Mouse (Mus musculus) embryonic fibroblast, embryonic 13.5 days (primary cell): ENCODE data around the gene Pdgfb. TPM values are rescaled to one million over a fixed set of nuclear protein-coding genes. Genes with fewer than 3 reads are reported as not detected.

Experiments
- H3K27ac ChIP-seq: 2 replicates; pipeline ENCODE4 v1.5.1; 2012; ENCODE audit warnings: low read length, control low read depth, inconsistent platforms; ENCODE audit not compliant: insufficient read depth
- H3K4me1 ChIP-seq: 2 replicates; pipeline ENCODE4 v1.6.1; 2011; ENCODE audit warnings: low read length; ENCODE audit not compliant: control insufficient read depth, insufficient read depth
- H3K4me3 ChIP-seq: 2 replicates; pipeline ENCODE4 v1.5.1; 2011; ENCODE audit warnings: mild to moderate bottlenecking, control low read depth, low read length; ENCODE audit not compliant: insufficient read depth
- CTCF ChIP-seq: IDR thresholded peaks from 2 replicates; pipeline ENCODE4 v1.5.1; 2011; ENCODE audit warnings: mild to moderate bottlenecking, control low read depth, low read length, moderate library complexity, borderline replicate concordance; ENCODE audit not compliant: insufficient read depth
- POLR2A ChIP-seq: IDR thresholded peaks from 2 replicates; pipeline ENCODE4 v1.6.1; 2011; ENCODE audit warnings: low read depth, mild to moderate bottlenecking, control low read depth, low read length, moderate library complexity
- polyA plus RNA-seq: library from polyadenylated mRNA; stranded (reverse); fragments of >200 nt; gene quantifications from 2 replicates; pipeline ENCODE4 v1.2.4, GENCODE M21; 2011; ENCODE audit warnings: low read depth; ENCODE audit not compliant: missing spikeins, insufficient read length

Pdgfb gene
- polyA plus RNA-seq, 1 experiment: 1.0 TPM

DNA sequence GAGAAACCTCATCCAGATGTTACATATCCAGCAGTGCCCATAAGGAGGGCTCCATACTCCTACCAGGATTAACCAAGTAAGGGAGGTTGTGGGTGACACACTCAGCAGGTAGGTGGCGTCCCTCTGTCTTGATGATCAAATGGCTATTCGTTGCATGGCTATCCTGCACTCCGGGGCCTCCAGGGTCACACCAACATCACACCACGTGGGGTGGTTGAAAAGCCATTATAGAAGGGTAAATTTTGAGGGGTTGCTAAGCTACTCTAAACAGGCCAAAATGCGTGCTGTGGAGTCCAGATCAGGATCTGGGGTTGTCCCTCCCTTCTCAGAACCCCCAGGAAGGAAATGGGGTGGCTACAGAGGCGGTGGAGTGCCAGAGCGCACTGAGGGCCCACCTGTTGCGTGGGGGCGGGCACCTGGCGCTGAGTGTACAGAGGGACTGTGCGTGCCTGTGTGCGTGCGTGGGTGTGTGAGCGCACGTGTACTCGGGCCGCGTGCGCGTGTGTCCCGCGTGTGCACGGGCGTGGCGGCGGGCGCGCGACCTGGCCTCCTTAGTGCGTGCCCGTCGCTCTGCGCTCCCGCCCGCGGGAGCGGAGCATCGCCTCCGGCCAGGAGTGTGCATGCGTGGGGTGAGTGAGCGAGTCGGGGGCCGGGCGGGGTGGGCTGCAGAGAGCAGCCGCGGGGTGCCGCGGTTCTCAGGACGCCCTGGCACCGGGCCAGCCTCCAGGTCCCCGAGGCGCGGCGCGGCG, 2.8 kb downstream of the Pdgfb start:
- Histone ChIP-seq H3K4me3 (0 out of 2 replicates have a peak overlapping the region, but pooled peaks have one; percentile 12), H3K4me1 (no peaks in the 10 kb centered on the region), H3K27ac (no peak overlapping the region)
- TF ChIP-seq POLR2A: no peak
- peak; percentile 29; the same call in 1 of the 2 replicates for TF ChIP-seq CTCF

- Histone ChIP-seq H3K4me1 (no peaks in the 10 kb centered on the region), H3K4me3 (no peak overlapping the region), H3K27ac (no peak overlapping the region)
- TF ChIP-seq CTCF (no peak), POLR2A (no peak)
Observed at GRCm38 (mm10) chr15:80011194-80011593, 3.6 kb downstream of the Pdgfb start.

DNA sequence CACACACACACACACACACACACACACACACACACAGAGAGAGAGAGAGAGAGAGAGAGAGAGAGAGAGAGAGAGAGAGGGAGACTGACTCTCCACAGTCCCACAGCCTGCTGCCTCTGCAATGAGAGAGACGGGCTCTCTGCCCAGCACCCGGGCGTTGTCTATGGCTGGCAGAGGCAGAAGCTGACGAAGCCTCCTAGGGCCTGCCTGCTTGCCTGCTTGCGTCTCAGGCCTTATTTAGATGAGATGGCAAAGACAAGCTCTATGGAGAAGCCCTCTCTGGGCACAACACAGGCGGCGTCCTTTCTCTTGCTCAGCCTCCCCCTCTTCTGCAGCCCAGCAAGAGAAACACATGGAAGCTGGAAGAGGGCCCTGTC, 4.6 kb downstream of the Pdgfb start:
- no peak overlapping the region for H3K4me3 ChIP-seq

GRCm38 (mm10) chr15:80009421-80010181, 5.2 kb downstream of the Pdgfb start:
- TF ChIP-seq POLR2A: no peak
- H3K27ac ChIP-seq: no peak overlapping the region
- H3K4me3 ChIP-seq: no peak overlapping the region
- no peaks in the 10 kb centered on the region for H3K4me1 ChIP-seq

More for the DNA sequence above, 4.6 kb downstream of the Pdgfb start:
- TF ChIP-seq CTCF: no peak
- TF ChIP-seq POLR2A: no peak
- Histone ChIP-seq H3K4me1 (no peaks in the 10 kb centered on the region), H3K27ac (no peak overlapping the region)

DNA sequence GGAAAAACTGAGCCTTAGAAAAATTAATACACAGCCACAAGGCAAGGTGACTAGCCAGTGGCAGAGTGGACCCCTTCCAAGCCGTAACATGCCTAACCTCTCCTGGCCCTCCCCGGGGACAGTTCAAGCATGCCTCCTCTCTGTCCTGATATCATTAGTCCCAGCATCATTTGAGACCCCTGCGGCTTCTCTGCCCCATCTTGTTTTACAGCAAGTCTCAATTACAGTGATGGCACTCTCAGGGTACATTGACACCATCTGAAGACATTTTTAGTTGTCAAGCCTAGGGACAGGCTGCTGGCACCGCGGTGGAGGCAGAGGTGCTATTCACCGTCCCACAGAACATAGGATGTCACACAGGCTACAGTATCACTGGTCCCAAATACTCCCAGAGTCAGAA, 6.3 kb downstream of the Pdgfb start:
- no peak for TF ChIP-seq POLR2A
- no peak for TF ChIP-seq CTCF
- Histone ChIP-seq H3K4me1 (no peaks in the 10 kb centered on the region), H3K4me3 (no peak overlapping the region), H3K27ac (no peak overlapping the region)

DNA sequence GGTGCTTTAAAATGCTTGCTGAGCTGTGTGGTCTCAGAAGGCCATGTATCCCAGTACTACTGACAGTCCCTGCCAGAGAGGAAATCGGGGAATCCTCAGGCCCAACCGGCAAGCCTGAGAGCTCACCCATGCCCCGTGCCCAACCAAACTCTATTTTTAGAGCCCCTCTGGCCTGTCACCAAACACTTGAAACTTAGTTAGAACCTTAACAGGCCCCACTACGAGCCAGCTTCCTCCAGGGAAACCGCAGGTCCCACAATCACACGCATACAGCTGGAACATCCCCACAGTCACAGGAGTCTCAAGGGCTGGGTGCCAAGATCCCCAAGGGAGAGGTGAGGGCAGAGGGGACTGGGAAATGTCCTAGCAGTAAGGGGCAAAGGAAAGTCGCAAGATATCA, 8.6 kb downstream of the Pdgfb start:
- H3K27ac ChIP-seq: no peak overlapping the region
- H3K4me3 ChIP-seq: no peak overlapping the region
- no peak for TF ChIP-seq POLR2A
- no peak for TF ChIP-seq CTCF
- no peaks in the 10 kb centered on the region for H3K4me1 ChIP-seq

DNA sequence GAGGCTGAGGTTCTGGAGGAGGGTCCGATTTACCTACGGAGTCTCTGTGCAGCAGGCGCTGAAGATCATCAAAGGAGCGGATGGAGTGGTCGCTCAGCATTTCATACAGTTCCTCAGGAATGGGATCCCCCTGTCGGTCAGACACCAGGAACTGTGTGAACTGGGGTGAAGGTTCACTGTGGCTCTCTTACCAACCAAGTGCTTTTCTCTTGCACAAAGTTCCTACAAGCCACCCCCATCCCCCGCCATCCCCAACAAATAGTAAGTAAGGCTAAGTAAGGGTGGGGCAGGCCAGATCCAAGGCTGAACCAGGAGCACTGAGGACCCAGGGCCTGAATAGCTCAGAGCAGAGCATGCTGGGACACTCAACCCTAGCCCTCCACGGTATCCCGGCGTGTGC, 9.3 kb downstream of the Pdgfb start:
- TF ChIP-seq POLR2A (no peak), CTCF (no peak)
- H3K27ac ChIP-seq: no peak overlapping the region
- no peak overlapping the region for H3K4me3 ChIP-seq
- no peaks in the 10 kb centered on the region for H3K4me1 ChIP-seq

GRCm38 (mm10) chr15:80004644-80005340, 10.0 kb downstream of the Pdgfb start:
- no peak for TF ChIP-seq POLR2A
- H3K27ac ChIP-seq: no peak overlapping the region
- H3K4me3 ChIP-seq: no peak overlapping the region
- H3K4me1 ChIP-seq: no peaks in the 10 kb centered on the region

DNA sequence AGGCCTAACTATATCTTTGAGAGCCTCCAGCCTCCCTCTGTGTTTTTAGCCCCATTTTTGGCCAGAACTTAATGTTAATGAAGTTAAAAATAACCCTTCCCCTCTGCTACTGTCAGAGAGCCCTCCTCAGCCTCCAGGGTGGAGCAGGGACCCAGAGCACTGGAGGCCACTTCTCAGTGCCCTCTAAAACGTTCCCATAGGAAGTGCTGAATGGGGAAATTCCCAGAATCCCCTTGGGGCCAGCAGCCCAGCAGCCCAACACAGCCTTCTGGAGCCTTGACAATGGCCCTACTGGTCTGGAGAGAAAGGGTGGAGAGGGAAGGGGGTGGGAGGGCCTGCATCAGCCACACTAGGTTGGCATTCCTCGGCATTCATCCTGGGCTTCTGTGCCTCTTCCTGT, 11.2 kb downstream of the Pdgfb start:
- Histone ChIP-seq H3K4me3 (no peak overlapping the region), H3K4me1 (no peaks in the 10 kb centered on the region), H3K27ac (no peak overlapping the region)
- TF ChIP-seq CTCF: no peak
- no peak for TF ChIP-seq POLR2A

DNA sequence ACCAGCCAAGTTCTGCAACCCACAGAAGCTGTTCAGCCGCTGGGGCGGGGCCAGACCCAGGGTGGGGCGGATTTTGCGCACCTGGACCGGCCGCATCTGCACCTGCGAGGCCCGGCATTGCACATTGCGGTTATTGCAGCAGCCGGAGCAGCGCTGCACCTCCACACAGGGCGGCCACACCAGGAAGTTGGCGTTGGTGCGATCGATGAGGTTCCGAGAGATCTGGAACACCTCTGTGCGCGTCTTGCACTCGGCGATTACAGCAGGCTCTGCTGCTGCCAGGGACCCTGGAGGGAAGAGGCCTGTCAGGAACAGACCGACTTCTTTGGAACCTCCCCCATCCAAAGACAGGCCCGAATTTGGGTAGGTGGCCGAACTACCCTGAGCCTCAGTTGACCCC, 13.2 kb downstream of the Pdgfb start:
- TF ChIP-seq POLR2A (no peak), CTCF (no peak)
- H3K4me1 ChIP-seq: no peaks in the 10 kb centered on the region
- no peak overlapping the region for H3K27ac ChIP-seq

More for the DNA sequence above, 13.2 kb downstream of the Pdgfb start:
- no peak overlapping the region for H3K4me3 ChIP-seq
